Mouse (Mus musculus) heart, embryonic 13.5 days (tissue): ENCODE measurements around the gene A930009A15Rik. TPM values are rescaled to one million over a fixed set of nuclear protein-coding genes. Genes with fewer than 3 reads are reported as not detected.
A peak's percentile ranks its signal among the peaks of the same experiment; 100 is the strongest.

Source experiments
- ATAC-seq: fragments of 200-750 bp; cut with Nextera tagmentation; 2 replicates; pipeline ENCODE4 v1.8.0; 2017; ENCODE audit warnings: moderate TSS enrichment; ENCODE audit not compliant: insufficient number of reproducible peaks, low FRiP score, low TSS enrichment; ENCODE audit errors: extremely low read depth
- H3K27ac ChIP-seq: fragments of 300-500 bp; sonication (generic); replicated peaks from 2 replicates; pipeline ENCODE4 v1.5.1; 2015; ENCODE audit warnings: moderate library complexity, mild to moderate bottlenecking, inconsistent platforms
- H3K27me3 ChIP-seq: fragments of 300-500 bp; sonication (generic); replicated peaks from 2 replicates; pipeline ENCODE4 v1.6.1; 2015; ENCODE audit warnings: mild to moderate bottlenecking, inconsistent platforms
- H3K36me3 ChIP-seq: fragments of 300-500 bp; sonication (generic); 2 replicates; pipeline ENCODE4 v1.6.1; 2015; ENCODE audit warnings: mild to moderate bottlenecking, inconsistent platforms
- H3K4me1 ChIP-seq: fragments of 300-500 bp; sonication (generic); 2 replicates; pipeline ENCODE4 v1.6.1; 2015; ENCODE audit warnings: inconsistent platforms
- H3K4me2 ChIP-seq: fragments of 300-500 bp; sonication (generic); 2 replicates; pipeline ENCODE4 v1.6.1; 2015; ENCODE audit warnings: inconsistent platforms, mild to moderate bottlenecking, moderate library complexity
- H3K4me3 ChIP-seq: fragments of 300-500 bp; sonication (generic); 2 replicates; pipeline ENCODE4 v1.5.1; 2015; ENCODE audit warnings: moderate library complexity, mild to moderate bottlenecking, inconsistent platforms
- H3K9ac ChIP-seq: fragments of 300-500 bp; sonication (generic); 2 replicates; pipeline ENCODE4 v1.6.1; 2015; ENCODE audit warnings: inconsistent platforms, mild to moderate bottlenecking, moderate library complexity
- H3K9me3 ChIP-seq: fragments of 300-500 bp; sonication (generic); 2 replicates; pipeline ENCODE4 v1.6.1; 2016; ENCODE audit warnings: inconsistent platforms
- WGBS: fragments of 180-500 bp; shearing (Covaris S2); methylation state at CpG from one replicate; pipeline ENCODE4 v1.1.7; 2015; ENCODE audit warnings: mixed read lengths; 5-methylcytosine and 5-hydroxymethylcytosine counted together
- polyA plus RNA-seq: library from polyadenylated mRNA; unstranded; fragments of >200 nt; fragmentation: Nextera tagmentation; extraction: Ambion mirVana; gene quantifications from 2 replicates; pipeline ENCODE4 v1.2.1, GENCODE M21; 2015

A930009A15Rik gene
- polyA plus RNA-seq, 1 experiment from 2014 or later: not detected

DNA sequence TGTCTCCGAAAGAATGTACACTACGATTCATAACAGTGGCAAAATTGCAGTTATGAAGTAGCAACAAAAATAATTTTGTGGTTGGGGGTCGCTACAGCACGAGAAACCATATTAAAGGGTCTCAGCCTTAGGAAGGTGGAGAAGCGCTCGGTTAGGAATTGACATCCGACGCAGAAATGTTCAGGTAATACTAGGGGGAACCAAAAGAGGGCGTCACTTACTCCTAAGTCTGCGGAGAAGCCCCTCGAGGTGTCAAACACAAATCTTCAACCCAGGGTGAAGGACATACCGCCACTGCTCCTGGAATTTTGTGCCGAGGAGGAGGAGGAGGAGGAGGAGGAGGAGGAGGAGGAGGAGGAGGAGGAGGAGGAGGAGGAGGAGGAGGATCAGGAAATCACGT lies 14.9 kb downstream of the A930009A15Rik start:
- Histone ChIP-seq H3K4me1 (peaks cover 32% of the 10 kb centered on the region), H3K4me2 (0 out of 2 replicates have a peak overlapping the region, but pooled peaks have one; percentile 98), H3K4me3 (no peak overlapping the region), H3K9me3 (no peaks in the 10 kb centered on the region), H3K36me3 (no peaks in the 10 kb centered on the region), H3K27ac (no peak overlapping the region), H3K27me3 (peaks cover 63% of the 10 kb centered on the region), H3K9ac (no peak overlapping the region)
- 21% methylated on average over 14 of the region's 14 CpGs for WGBS
- no peak for ATAC-seq

DNA sequence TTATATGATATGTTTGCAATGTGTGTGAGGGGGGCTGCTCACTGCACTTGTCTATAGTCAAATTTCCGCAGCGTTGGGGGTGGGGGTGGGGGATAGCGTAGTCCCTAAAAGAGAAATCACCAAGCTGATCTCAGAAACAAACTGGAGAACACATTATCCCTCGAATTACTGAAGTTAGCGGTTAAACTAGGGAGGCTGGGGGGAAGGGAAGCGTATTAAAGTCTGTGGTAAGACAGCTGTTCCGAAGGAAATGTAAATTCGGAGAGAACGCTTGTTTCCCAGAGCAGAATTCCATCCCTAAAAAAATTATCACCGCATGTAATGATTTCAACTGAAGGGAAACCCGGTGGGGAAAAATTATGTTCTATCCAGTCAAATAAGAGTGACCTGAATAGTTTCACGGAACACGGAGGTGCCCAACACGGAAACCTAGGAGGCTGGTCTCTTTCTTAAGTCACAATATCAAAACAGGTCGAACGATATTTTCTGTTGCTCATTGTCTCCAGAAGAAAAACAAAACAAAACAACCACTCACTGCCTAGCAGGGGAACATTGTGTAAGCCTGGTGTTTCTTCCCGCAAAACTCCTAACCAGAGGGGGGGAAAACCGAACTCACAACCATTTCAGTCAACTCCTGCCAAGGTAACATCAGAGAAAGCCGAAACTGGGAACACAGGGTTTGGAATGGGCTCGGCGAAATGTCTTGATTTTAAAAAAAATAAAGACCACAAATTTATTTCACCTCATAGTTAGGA lies 15.9 kb downstream of the A930009A15Rik start:
- Histone ChIP-seq H3K4me3 (peak overlapping the region; percentile 61), H3K27ac (no peak overlapping the region), H3K27me3 (peaks cover 69% of the 10 kb centered on the region), H3K4me1 (peaks cover 31% of the 10 kb centered on the region), H3K36me3 (no peaks in the 10 kb centered on the region), H3K4me2 (peak overlapping the region; percentile 98), H3K9ac (no peak overlapping the region; the same call in 1 of the 2 replicates), H3K9me3 (no peaks in the 10 kb centered on the region)
- 3% methylated on average over 21 of the region's 21 CpGs for WGBS
- ATAC-seq: no peak

DNA sequence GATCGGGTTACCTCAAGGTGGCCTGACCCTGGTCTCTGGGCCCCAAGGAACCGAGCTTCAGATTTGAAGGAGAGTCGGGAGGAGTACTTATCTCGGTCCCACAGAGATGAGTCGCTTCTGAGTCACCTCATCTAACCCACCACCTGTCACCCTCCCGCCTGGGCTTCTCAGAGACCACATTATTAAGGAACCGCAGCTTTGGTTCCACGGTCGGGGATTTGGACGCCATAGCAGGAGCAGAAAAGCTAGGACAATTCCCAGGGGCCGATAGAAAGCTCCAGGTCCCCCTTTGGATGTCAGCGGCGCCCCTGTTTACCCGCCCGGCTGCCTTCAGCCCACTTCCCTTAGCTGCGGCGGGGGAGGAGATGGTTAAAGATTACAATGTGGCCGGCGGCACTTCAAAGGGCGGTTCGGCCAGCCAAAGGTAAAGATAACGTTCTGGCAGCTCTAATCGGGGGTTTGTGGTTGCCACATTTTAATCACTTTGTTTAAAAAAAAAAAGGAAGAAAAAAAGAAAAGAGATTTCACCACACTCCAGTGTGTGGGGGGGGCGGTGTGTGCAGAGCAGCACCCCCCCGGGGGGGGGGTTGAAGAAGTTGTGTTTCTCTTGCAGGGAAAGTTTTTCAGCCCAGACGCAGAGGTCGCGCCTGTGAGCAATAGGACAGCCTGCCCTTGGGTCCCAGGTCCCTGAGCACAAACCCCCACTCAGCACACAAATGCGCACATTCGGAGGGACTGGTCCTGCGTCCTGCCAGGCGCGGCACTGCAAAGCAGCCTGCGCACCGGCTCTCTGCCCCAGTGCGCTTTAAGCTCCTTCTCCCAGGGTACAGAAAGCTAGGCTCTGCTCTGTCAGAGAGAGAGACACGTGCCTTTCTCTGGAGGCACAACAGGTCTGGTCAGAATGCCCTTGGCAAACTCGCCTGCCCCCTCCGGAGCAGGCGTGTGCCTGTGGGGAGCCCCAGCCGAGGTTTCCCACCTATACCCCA lies 16.8 kb downstream of the A930009A15Rik start:
- no peak for ATAC-seq
- peak overlapping the region; percentile 61 for H3K4me3 ChIP-seq
- H3K9me3 ChIP-seq: no peaks in the 10 kb centered on the region
- no peak overlapping the region for H3K27ac ChIP-seq
- H3K4me1 ChIP-seq: peaks cover 31% of the 10 kb centered on the region
- H3K4me2 ChIP-seq: peak overlapping the region; percentile 98
- H3K27me3 ChIP-seq: peaks cover 69% of the 10 kb centered on the region
- under 1% methylated on average over 41 of the region's 41 CpGs for WGBS
- peak overlapping the region; percentile 11 for H3K9ac ChIP-seq
- no peaks in the 10 kb centered on the region for H3K36me3 ChIP-seq

GRCm38 (mm10) chr10:115587301-115587969 lies 17.6 kb downstream of the A930009A15Rik start, which contains the start of gene Lgr5:
TSS of gene Lgr5 (minus strand) at chr10:115587780.
- Histone ChIP-seq H3K4me1 (peaks cover 31% of the 10 kb centered on the region), H3K4me2 (peak within 1 kb of the TSS; percentile 98), H3K9me3 (no peaks in the 10 kb centered on the region), H3K27me3 (peaks cover 69% of the 10 kb centered on the region), H3K9ac (peak within 1 kb of the TSS; percentile 11), H3K4me3 (peak within 1 kb of the TSS; percentile 61), H3K27ac (no peak within 1 kb of the TSS), H3K36me3 (no peaks in the 10 kb centered on the region)
- WGBS: under 1% methylated on average over 47 of the region's 47 CpGs
- ATAC-seq: peak; percentile 58

DNA sequence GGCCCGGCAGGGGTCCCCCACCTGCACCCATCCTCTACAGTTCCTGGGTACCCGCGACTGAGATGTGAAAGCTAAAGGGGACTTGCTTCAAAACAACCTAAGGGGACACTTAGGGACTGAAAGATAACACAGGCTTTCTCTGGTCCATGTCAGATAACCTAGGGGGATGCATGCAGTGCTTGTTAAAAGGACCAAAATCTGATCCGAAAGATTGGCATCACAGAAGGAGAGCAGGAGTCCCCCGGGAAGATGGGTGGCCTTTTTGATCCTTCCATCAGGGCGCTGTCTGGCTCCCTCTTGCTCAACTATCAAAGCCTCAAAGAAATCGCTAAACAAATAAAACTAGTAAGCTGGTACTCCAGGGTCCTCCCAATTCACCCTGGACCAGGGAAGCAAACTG lies 18.2 kb downstream of the A930009A15Rik start:
- ATAC-seq: no peak
- H3K36me3 ChIP-seq: no peaks in the 10 kb centered on the region
- H3K4me1 ChIP-seq: peaks cover 31% of the 10 kb centered on the region
- peak overlapping the region; percentile 98 for H3K4me2 ChIP-seq
- peak overlapping the region; percentile 11; the same call in 1 of the 2 replicates for H3K9ac ChIP-seq
- WGBS: 2% methylated on average over 7 of the region's 7 CpGs
- peaks cover 66% of the 10 kb centered on the region for H3K27me3 ChIP-seq
- H3K4me3 ChIP-seq: peak overlapping the region; percentile 61
- no peak overlapping the region for H3K27ac ChIP-seq
- H3K9me3 ChIP-seq: no peaks in the 10 kb centered on the region

DNA sequence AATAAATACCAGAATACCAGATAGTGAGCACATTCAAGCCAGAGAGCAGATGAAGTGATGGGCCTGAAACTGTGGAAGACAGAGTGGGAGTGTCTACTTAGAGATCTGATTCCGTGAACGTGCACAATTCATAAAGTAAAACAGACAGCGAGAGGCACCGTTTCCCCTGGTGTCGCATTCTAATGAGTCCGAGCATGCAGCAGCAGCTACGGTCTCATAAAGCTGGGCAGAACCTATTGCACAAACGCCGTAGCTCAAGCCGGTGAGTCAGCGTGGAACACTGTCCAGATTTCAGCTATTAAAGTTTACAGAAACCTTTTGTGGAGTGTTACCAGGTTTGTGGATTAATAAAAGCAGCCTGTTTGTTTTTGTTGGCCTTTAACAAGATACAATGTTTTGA lies 23.4 kb downstream of the A930009A15Rik start:
- Histone ChIP-seq H3K4me3 (no peak overlapping the region), H3K4me2 (no peak overlapping the region), H3K27ac (no peak overlapping the region), H3K4me1 (no peaks in the 10 kb centered on the region), H3K27me3 (peaks cover 21% of the 10 kb centered on the region), H3K9ac (no peak overlapping the region), H3K36me3 (no peaks in the 10 kb centered on the region), H3K9me3 (no peaks in the 10 kb centered on the region)
- no peak for ATAC-seq
- WGBS: 72% methylated on average over 11 of the region's 11 CpGs

DNA sequence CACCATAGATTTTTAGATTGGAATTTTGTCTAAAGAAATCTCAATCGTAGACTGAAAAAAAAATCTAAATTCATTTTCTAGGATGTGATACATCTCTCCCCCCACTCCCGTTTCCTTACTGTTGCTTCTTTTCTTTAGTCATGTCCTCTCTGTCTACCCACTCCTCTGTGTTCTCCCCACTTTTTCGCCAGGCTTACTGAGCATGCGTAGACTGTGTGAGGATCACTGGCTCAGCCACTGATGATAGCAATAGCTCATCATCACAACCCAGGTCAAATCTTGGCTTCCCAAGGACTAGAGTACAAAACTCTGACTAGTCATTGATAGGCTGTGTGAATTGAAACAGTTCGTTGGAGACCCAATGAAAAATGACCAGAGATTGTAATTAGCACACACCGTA lies 23.9 kb downstream of the A930009A15Rik start:
- H3K36me3 ChIP-seq: no peaks in the 10 kb centered on the region
- 79% methylated on average over 6 of the region's 6 CpGs for WGBS
- H3K9me3 ChIP-seq: no peaks in the 10 kb centered on the region
- no peak overlapping the region for H3K9ac ChIP-seq
- no peaks in the 10 kb centered on the region for H3K4me1 ChIP-seq
- H3K4me2 ChIP-seq: no peak overlapping the region
- no peak overlapping the region for H3K27ac ChIP-seq
- H3K27me3 ChIP-seq: peaks cover 17% of the 10 kb centered on the region
- no peak overlapping the region for H3K4me3 ChIP-seq
- no peak for ATAC-seq

GRCm38 (mm10) chr10:115595748-115596147 lies 26.0 kb downstream of the A930009A15Rik start:
- no peak overlapping the region for H3K4me3 ChIP-seq
- H3K9me3 ChIP-seq: no peaks in the 10 kb centered on the region
- no peak overlapping the region for H3K27ac ChIP-seq
- WGBS: 79% methylated on average over 1 of the region's 1 CpGs
- ATAC-seq: no peak
- no peaks in the 10 kb centered on the region for H3K36me3 ChIP-seq
- H3K9ac ChIP-seq: no peak overlapping the region
- H3K27me3 ChIP-seq: no peaks in the 10 kb centered on the region
- no peaks in the 10 kb centered on the region for H3K4me1 ChIP-seq
- no peak overlapping the region for H3K4me2 ChIP-seq

DNA sequence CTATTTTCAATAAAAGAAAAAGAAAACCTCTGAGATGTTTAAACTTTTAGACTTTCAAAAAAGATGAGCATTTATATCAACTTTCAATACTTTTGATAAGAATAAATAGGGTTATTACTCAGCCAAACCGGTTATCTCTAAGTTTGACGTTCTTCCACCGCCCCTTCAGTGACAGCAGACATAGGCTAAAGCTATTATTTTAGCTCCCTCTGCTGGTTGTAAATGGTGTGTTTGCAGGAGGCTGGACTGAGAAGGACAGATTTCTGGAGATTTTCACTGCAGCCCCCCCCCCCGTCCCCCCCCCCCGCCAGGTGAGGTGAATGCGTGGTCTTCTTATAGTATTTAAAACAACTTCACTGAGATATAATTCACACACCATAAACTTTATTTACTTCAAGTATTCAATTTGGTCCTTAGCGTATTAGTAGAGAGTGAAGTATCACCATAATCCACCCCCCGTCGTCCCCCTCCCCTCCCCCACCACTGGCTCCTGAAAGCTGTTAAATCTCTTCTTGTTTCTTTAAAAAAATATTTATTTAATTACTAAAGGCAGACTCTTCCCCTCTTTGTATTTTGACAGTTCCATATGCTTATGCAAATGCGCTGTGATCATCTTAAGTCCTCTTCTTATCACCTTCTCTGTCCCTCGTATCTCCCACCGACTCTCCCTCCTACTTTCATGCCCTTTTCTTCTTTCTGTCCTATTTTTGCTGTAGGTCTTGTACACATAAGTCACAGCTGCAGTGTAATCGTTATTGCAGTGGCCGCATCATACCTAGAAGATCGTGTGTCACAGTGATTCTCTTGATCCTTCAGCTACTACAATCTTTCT lies 47.9 kb downstream of the A930009A15Rik start:
- H3K36me3 ChIP-seq: no peaks in the 10 kb centered on the region
- H3K27me3 ChIP-seq: 0 out of 2 replicates have a peak, but pooled peaks cover 4% of the 10 kb centered on the region
- peaks cover 5% of the 10 kb centered on the region; the same call in 1 of the 2 replicates for H3K4me1 ChIP-seq
- no peaks in the 10 kb centered on the region for H3K9me3 ChIP-seq
- H3K4me3 ChIP-seq: peak overlapping the region; percentile 33
- no peak overlapping the region for H3K27ac ChIP-seq
- WGBS: 12% methylated on average over 13 of the region's 15 CpGs
- ATAC-seq: no peak
- H3K4me2 ChIP-seq: peak overlapping the region; percentile 66
- 0 out of 2 replicates have a peak overlapping the region, but pooled peaks have one; percentile 24 for H3K9ac ChIP-seq

DNA sequence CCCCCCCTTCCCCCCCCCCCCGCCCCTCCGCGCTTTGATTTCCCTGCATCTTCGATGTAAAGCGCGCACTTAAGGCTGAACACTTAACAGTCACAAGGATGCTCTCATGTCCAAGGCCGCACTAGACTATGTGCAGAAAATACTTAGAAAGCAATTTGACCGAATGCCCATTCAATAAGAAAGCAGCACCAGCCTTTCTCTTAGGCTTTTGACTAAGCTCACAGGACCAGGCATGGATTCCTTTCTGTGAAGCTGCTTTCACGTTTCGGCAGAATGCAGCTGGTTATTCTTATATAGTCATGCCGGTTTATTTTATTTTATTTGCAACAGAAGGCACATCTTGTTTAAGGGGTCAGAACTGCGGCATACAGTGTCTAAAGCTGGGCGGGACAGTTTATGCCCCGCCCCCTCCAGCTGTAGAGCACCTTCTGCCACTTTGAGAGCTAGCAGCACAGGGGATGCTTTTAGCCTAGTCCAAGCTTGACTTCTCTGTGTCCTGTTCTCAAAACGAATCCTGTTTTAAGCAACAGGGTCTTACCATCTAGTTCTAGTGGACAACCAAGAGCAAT lies 48.6 kb downstream of the A930009A15Rik start:
- 0 out of 2 replicates have a peak overlapping the region, but pooled peaks have one; percentile 24 for H3K9ac ChIP-seq
- H3K4me1 ChIP-seq: peaks cover 5% of the 10 kb centered on the region; the same call in 1 of the 2 replicates
- 0 out of 2 replicates have a peak, but pooled peaks cover 4% of the 10 kb centered on the region for H3K27me3 ChIP-seq
- H3K36me3 ChIP-seq: no peaks in the 10 kb centered on the region
- ATAC-seq: no peak
- H3K27ac ChIP-seq: no peak overlapping the region
- peak overlapping the region; percentile 66 for H3K4me2 ChIP-seq
- 17% methylated on average over 15 of the region's 15 CpGs for WGBS
- H3K4me3 ChIP-seq: peak overlapping the region; percentile 33
- H3K9me3 ChIP-seq: no peaks in the 10 kb centered on the region
